ENCODE assay signal across 8 mouse cellular contexts in the genomic region with DNA sequence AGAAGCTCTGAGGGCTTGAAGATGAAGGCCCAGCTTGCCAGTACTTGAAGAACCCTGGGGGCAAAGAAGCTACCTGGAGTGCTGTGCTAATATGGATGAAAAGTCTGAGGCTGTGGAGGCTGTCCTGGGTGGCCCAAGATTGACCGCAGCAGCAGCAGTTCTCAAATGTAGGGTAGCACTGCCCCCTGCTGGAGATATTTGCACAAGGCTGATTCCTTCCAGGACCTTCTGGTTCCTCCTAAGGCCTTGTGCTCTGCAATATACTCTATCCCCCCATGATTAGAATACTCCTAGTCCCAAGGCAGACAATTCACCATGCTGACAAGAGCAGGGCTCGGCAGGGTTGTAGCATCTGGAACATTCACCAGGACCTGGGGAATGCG.
A peak's percentile ranks its signal among the peaks of the same experiment; 100 is the strongest.
DNase-seq lines count a peak whose midpoint lies in the region; ATAC-seq and TF ChIP-seq lines count a peak whose summit lies in the region.

No protein-coding gene starts in this region.

- peak; percentile 74 for ATAC-seq in forebrain, embryonic 13.5 days

- H3K4me1 ChIP-seq in E14TG2a.4 (replicated peaks; ENCODE audit: low read depth, low read length): peaks cover 29% of the 10 kb centered on the region
- peaks cover 17% of the 10 kb centered on the region for H3K4me1 ChIP-seq in forebrain, embryonic 13.5 days
- peaks cover 3% of the 10 kb centered on the region for H3K4me1 ChIP-seq in lung, adult 2 months (ENCODE audit: control insufficient read depth, insufficient read depth, low read length)
- H3K4me1 ChIP-seq in olfactory bulb, adult 2 months (ENCODE audit: control insufficient read depth, insufficient read depth, low read length): peaks cover 7% of the 10 kb centered on the region
- H3K4me1 ChIP-seq in thymus, adult 2 months (replicated peaks; ENCODE audit: control insufficient read depth, insufficient read depth, low read length): no peaks in the 10 kb centered on the region

- TF ChIP-seq POLR2A in lung, adult 2 months (IDR thresholded peaks at IDR 0.05; ENCODE audit: borderline replicate concordance, extremely low read depth, low read depth, low read length): peak; percentile 19; the same call in 1 of the 2 replicates
- no peak for TF ChIP-seq POLR2A in olfactory bulb, adult 2 months (IDR thresholded peaks at IDR 0.05; ENCODE audit: insufficient read depth, low read depth, low read length)
- no peak for TF ChIP-seq POLR2A in thymus, adult 2 months (IDR thresholded peaks at IDR 0.05; ENCODE audit: control insufficient read depth, extremely low read depth, insufficient read depth, low read length, poor library complexity)

- H3K27me3 ChIP-seq in E14TG2a.4 (ENCODE audit: insufficient read depth, low read length): no peaks in the 10 kb centered on the region
- H3K27me3 ChIP-seq in forebrain, embryonic 13.5 days: peaks cover 13% of the 10 kb centered on the region
- H3K27me3 ChIP-seq in thymus, adult 2 months (ENCODE audit: control insufficient read depth, insufficient read depth, low read length): no peaks in the 10 kb centered on the region

- DNase-seq in c-Kit-positive CD71-positive TER-119-negative erythroid progenitor cells, embryonic 14.5 days (ENCODE audit: low read depth): peak; percentile 58
- peak; percentile 88 to 94 for DNase-seq in heart, postnatal 14 days
- peak; percentile 75 for DNase-seq in large intestine, adult 2 months (ENCODE audit: low read depth, low spot score)
- DNase-seq in lung, adult 2 months: peak; percentile 85
- DNase-seq in thymus, adult 2 months: peak; percentile 76

- H3K27ac ChIP-seq in forebrain, embryonic 13.5 days: no peak overlapping the region
- H3K27ac ChIP-seq in olfactory bulb, adult 2 months (ENCODE audit: insufficient read depth, low read depth, low read length): no peak overlapping the region
- H3K27ac ChIP-seq in thymus, adult 2 months (ENCODE audit: control insufficient read depth, insufficient read depth, low read length): no peak overlapping the region

- H3K36me3 ChIP-seq in E14TG2a.4 (ENCODE audit: insufficient read depth, low read length): peaks cover 5% of the 10 kb centered on the region; the same call in 1 of the 2 replicates
- peaks cover 9% of the 10 kb centered on the region for H3K36me3 ChIP-seq in forebrain, embryonic 13.5 days (ENCODE audit: poor library complexity, severe bottlenecking)
- H3K36me3 ChIP-seq in thymus, adult 2 months (ENCODE audit: control insufficient read depth, insufficient read depth, low read length): no peaks in the 10 kb centered on the region

- H3K9me3 ChIP-seq in E14TG2a.4 (ENCODE audit: low read length): no peaks in the 10 kb centered on the region
- no peaks in the 10 kb centered on the region for H3K9me3 ChIP-seq in forebrain, embryonic 13.5 days (replicated peaks)

- no peak overlapping the region for H3K9ac ChIP-seq in forebrain, embryonic 13.5 days

- intact Hi-C loops in heart, postnatal 14 days (cut with DNase I): loop anchor here (1.0 to 5.0 kb wide), 3 partner anchors 66 to 478 kb away; no protein-coding TSS in a partner anchor

- peak; percentile 46 for TF ChIP-seq CTCF in E14TG2a.4 (conservative IDR thresholded peaks at IDR 0.05; ENCODE audit: low read length)
- TF ChIP-seq CTCF in lung, adult 2 months (IDR thresholded peaks at IDR 0.05; ENCODE audit: insufficient read depth, low read length): peak; percentile 83
- TF ChIP-seq CTCF in olfactory bulb, adult 2 months (IDR thresholded peaks at IDR 0.05; ENCODE audit: insufficient read depth, low read depth, low read length): peak; percentile 70
- TF ChIP-seq CTCF in thymus, adult 2 months (IDR thresholded peaks at IDR 0.05; ENCODE audit: borderline replicate concordance, control insufficient read depth, extremely low read depth, insufficient read depth, low read length, poor library complexity): peak; percentile 65; the same call in 1 of the 2 replicates

- no peak overlapping the region for H3K4me2 ChIP-seq in forebrain, embryonic 13.5 days

- H3K4me3 ChIP-seq in E14TG2a.4 (replicated peaks; ENCODE audit: low read length): no peak overlapping the region
- H3K4me3 ChIP-seq in forebrain, embryonic 13.5 days: no peak overlapping the region
- H3K4me3 ChIP-seq in lung, adult 2 months (replicated peaks; ENCODE audit: extremely low read depth, low read depth, low read length): no peak overlapping the region
- H3K4me3 ChIP-seq in olfactory bulb, adult 2 months (ENCODE audit: insufficient read depth, low read depth, low read length): no peak overlapping the region
- no peak overlapping the region for H3K4me3 ChIP-seq in thymus, adult 2 months (ENCODE audit: control insufficient read depth, insufficient read depth, low read length)

- WGBS in forebrain, embryonic 13.5 days: 30% methylated on average over 3 of the region's 3 CpGs
- WGBS in large intestine, adult 2 months: 29% methylated on average over 3 of the region's 3 CpGs
- 38% methylated on average over 3 of the region's 3 CpGs for WGBS in lung, adult 2 months
- WGBS in olfactory bulb, adult 2 months: 27% methylated on average over 3 of the region's 3 CpGs
- WGBS in thymus, adult 2 months: 37% methylated on average over 3 of the region's 3 CpGs
